Mouse (Mus musculus): Measurements from ENCODE around the gene Crim1.

Gene Crim1

GRCm38 (mm10) chr17:78211881-78212280 is 11.8 kb downstream of the Crim1 start:
- no peak for DNase-seq

GRCm38 (mm10) chr17:78213128-78213527 is 13.1 kb downstream of the Crim1 start:
- no peak for DNase-seq

GRCm38 (mm10) chr17:78216526-78216925 is 16.5 kb downstream of the Crim1 start:
- no peak for DNase-seq

- no peak for DNase-seq
Observed at GRCm38 (mm10) chr17:78217406-78217805, 17.4 kb downstream of the Crim1 start.

- no peak for DNase-seq
Observed at GRCm38 (mm10) chr17:78218506-78219232, 18.6 kb downstream of the Crim1 start.

GRCm38 (mm10) chr17:78221007-78221642 is 21.1 kb downstream of the Crim1 start:
- DNase-seq: no peak

- no peak for DNase-seq
Observed at GRCm38 (mm10) chr17:78221860-78222259, 21.8 kb downstream of the Crim1 start.

- no peak for DNase-seq
Observed at GRCm38 (mm10) chr17:78223988-78224387, 23.9 kb downstream of the Crim1 start.

- DNase-seq: no peak
Observed at GRCm38 (mm10) chr17:78225547-78225946, 25.5 kb downstream of the Crim1 start.

- no peak for DNase-seq
Observed at GRCm38 (mm10) chr17:78227211-78227610, 27.2 kb downstream of the Crim1 start.

GRCm38 (mm10) chr17:78231567-78231966 is 31.5 kb downstream of the Crim1 start:
- DNase-seq: no peak

- DNase-seq: no peak
Observed at GRCm38 (mm10) chr17:78232703-78233102, 32.7 kb downstream of the Crim1 start.

- DNase-seq: no peak
Observed at GRCm38 (mm10) chr17:78233873-78234272, 33.8 kb downstream of the Crim1 start.

GRCm38 (mm10) chr17:78236126-78236525 is 36.1 kb downstream of the Crim1 start:
- no peak for DNase-seq

GRCm38 (mm10) chr17:78237954-78238353 is 37.9 kb downstream of the Crim1 start:
- no peak for DNase-seq

GRCm38 (mm10) chr17:78240161-78240560 is 40.1 kb downstream of the Crim1 start:
- DNase-seq: no peak

GRCm38 (mm10) chr17:78241238-78241637 is 41.2 kb downstream of the Crim1 start:
- DNase-seq: no peak

GRCm38 (mm10) chr17:78244752-78245151 is 44.7 kb downstream of the Crim1 start:
- DNase-seq: no peak

- DNase-seq: no peak
Observed at GRCm38 (mm10) chr17:78245444-78245843, 45.4 kb downstream of the Crim1 start.

GRCm38 (mm10) chr17:78246634-78247383 is 46.8 kb downstream of the Crim1 start:
- no peak for DNase-seq

GRCm38 (mm10) chr17:78248197-78248596 is 48.1 kb downstream of the Crim1 start:
- no peak for DNase-seq

- no peak for DNase-seq
Observed at GRCm38 (mm10) chr17:78248943-78249342, 48.9 kb downstream of the Crim1 start.

- DNase-seq: no peak
Observed at GRCm38 (mm10) chr17:78250149-78250938, 50.3 kb downstream of the Crim1 start.

Measured in thymus, adult 18-20 months (tissue).